Mouse (Mus musculus) limb, embryonic 14.5 days (tissue): ENCODE results near the gene Adcy2. TPM values are rescaled to one million over a fixed set of nuclear protein-coding genes. Genes with fewer than 3 reads are reported as not detected.

Experiments used
- ATAC-seq: fragments of 200-750 bp; cut with Nextera tagmentation; 2 replicates; pipeline ENCODE4 v1.8.0; 2017; ENCODE audit warnings: low read depth, moderate number of reproducible peaks, moderate TSS enrichment; ENCODE audit not compliant: low FRiP score
- DNase-seq: peaks from one replicate; pipeline ENCODE4 v3.0.0-alpha.2; 2015; ENCODE audit warnings: low spot score
- H3K27ac ChIP-seq: fragments of 300-500 bp; sonication (generic); replicated peaks from 2 replicates; pipeline ENCODE4 v1.5.1; 2014; ENCODE audit warnings: low read depth, mild to moderate bottlenecking, low read length, moderate library complexity, mixed read lengths
- H3K27me3 ChIP-seq: fragments of 300-500 bp; sonication (generic); 2 replicates; pipeline ENCODE4 v1.6.1; 2014; ENCODE audit warnings: low read length, mixed read lengths; ENCODE audit not compliant: control insufficient read depth, insufficient read depth
- H3K36me3 ChIP-seq: fragments of 300-500 bp; sonication (generic); 2 replicates; pipeline ENCODE4 v1.6.1; 2014; ENCODE audit warnings: mild to moderate bottlenecking, low read length, moderate library complexity, mixed read lengths; ENCODE audit not compliant: control insufficient read depth, insufficient read depth
- H3K4me1 ChIP-seq: fragments of 300-500 bp; sonication (generic); 2 replicates; pipeline ENCODE4 v1.6.1; 2014; ENCODE audit warnings: antibody characterized with exemption, low read length, mixed read lengths; ENCODE audit not compliant: control insufficient read depth, insufficient read depth
- H3K4me2 ChIP-seq: fragments of 300-500 bp; sonication (generic); replicated peaks from 2 replicates; pipeline ENCODE4 v1.6.1; 2014; ENCODE audit warnings: low read depth, mild to moderate bottlenecking, low read length, moderate library complexity; ENCODE audit not compliant: severe bottlenecking
- H3K4me3 ChIP-seq: fragments of 300-500 bp; sonication (generic); replicated peaks from 2 replicates; pipeline ENCODE4 v1.5.1; 2014; ENCODE audit warnings: low read length
- H3K9ac ChIP-seq: fragments of 300-500 bp; sonication (generic); 2 replicates; pipeline ENCODE4 v1.6.1; 2014; ENCODE audit warnings: mild to moderate bottlenecking, low read depth, low read length, moderate library complexity; ENCODE audit not compliant: severe bottlenecking
- H3K9me3 ChIP-seq: fragments of 300-500 bp; sonication (generic); 2 replicates; pipeline ENCODE4 v1.6.1; 2016; ENCODE audit warnings: low read length; ENCODE audit not compliant: control insufficient read depth
- POLR2A ChIP-seq: fragments of 200-500 bp; IDR thresholded peaks from 2 replicates; pipeline ENCODE4 v1.8.0; 2012; ENCODE audit warnings: inconsistent platforms, mild to moderate bottlenecking, moderate library complexity, borderline replicate concordance; ENCODE audit not compliant: insufficient read depth, insufficient read length; ENCODE audit errors: extremely low read depth
- WGBS: fragments of 180-500 bp; shearing (Covaris S2); extraction: QIAGEN DNeasy Blood & Tissue Kit; methylation state at CpG from one replicate; pipeline ENCODE4 v1.1.7; 2014; 5-methylcytosine and 5-hydroxymethylcytosine counted together
- polyA plus RNA-seq, 2 experiments: library from polyadenylated mRNA; depleted of rRNA in 1 of 2; stranded (reverse) in 1 of 2; unstranded in 1 of 2; fragments of >200 nt; fragmentation: Nextera tagmentation in 1 of 2; extraction: Ambion mirVana in 1 of 2; gene quantifications; 2 replicates each; pipeline versions ENCODE4 v1.2.1 to v1.2.3; 2012 to 2014

The Adcy2 gene
- polyA plus RNA-seq, 2 experiments = 12.8 to 16.0 TPM

- no peaks in the 10 kb centered on the region for H3K4me1 ChIP-seq
- H3K27me3 ChIP-seq = no peaks in the 10 kb centered on the region
- H3K9ac ChIP-seq = no peak overlapping the region
- no peak for TF ChIP-seq POLR2A
- ATAC-seq (no peak), DNase-seq (no peak)
- no peaks in the 10 kb centered on the region for H3K36me3 ChIP-seq
- H3K9me3 ChIP-seq = no peaks in the 10 kb centered on the region
- 86% methylated on average over 6 of the region's 6 CpGs for WGBS
- no peak overlapping the region for H3K27ac ChIP-seq
- no peak overlapping the region for H3K4me3 ChIP-seq
- H3K4me2 ChIP-seq = no peak overlapping the region
Measured at GRCm38 (mm10) chr13:68778011-68778672, 221.2 kb downstream of the Adcy2 start.

GRCm38 (mm10) chr13:68773599-68774211 lies 225.6 kb downstream of the Adcy2 start:
- ATAC-seq (no peak), DNase-seq (no peak)
- H3K4me1 ChIP-seq = no peaks in the 10 kb centered on the region
- H3K27me3 ChIP-seq = no peaks in the 10 kb centered on the region
- H3K9ac ChIP-seq = no peak overlapping the region
- H3K4me2 ChIP-seq = no peak overlapping the region
- H3K27ac ChIP-seq = no peak overlapping the region
- H3K4me3 ChIP-seq = no peak overlapping the region
- no peaks in the 10 kb centered on the region for H3K36me3 ChIP-seq
- TF ChIP-seq POLR2A = no peak
- no peaks in the 10 kb centered on the region for H3K9me3 ChIP-seq
- WGBS = 74% methylated on average over 2 of the region's 2 CpGs

GRCm38 (mm10) chr13:68768588-68768987 lies 230.8 kb downstream of the Adcy2 start:
- H3K4me1 ChIP-seq = no peaks in the 10 kb centered on the region
- no peak overlapping the region for H3K9ac ChIP-seq
- DNase-seq = no peak
- no peaks in the 10 kb centered on the region for H3K36me3 ChIP-seq
- ATAC-seq = no peak
- no peak overlapping the region for H3K4me2 ChIP-seq
- no peak overlapping the region for H3K4me3 ChIP-seq
- no peaks in the 10 kb centered on the region for H3K27me3 ChIP-seq
- no peak for TF ChIP-seq POLR2A
- WGBS = 92% methylated on average over 3 of the region's 3 CpGs
- H3K9me3 ChIP-seq = no peaks in the 10 kb centered on the region
- no peak overlapping the region for H3K27ac ChIP-seq

- DNase-seq = no peak
Measured at GRCm38 (mm10) chr13:68765896-68766578, 233.3 kb downstream of the Adcy2 start.

GRCm38 (mm10) chr13:68764614-68765013 lies 234.7 kb downstream of the Adcy2 start:
- Histone ChIP-seq H3K9ac (no peak overlapping the region), H3K4me2 (no peak overlapping the region), H3K36me3 (no peaks in the 10 kb centered on the region), H3K27me3 (no peaks in the 10 kb centered on the region), H3K4me3 (no peak overlapping the region), H3K4me1 (no peaks in the 10 kb centered on the region), H3K9me3 (no peaks in the 10 kb centered on the region), H3K27ac (no peak overlapping the region)
- ATAC-seq (no peak), DNase-seq (no peak)
- 91% methylated on average over 3 of the region's 3 CpGs for WGBS
- TF ChIP-seq POLR2A = no peak

More at GRCm38 (mm10) chr13:68765896-68766578, 233.3 kb downstream of the Adcy2 start:
- H3K9me3 ChIP-seq = no peaks in the 10 kb centered on the region
- H3K4me2 ChIP-seq = no peak overlapping the region
- 66% methylated on average over 8 of the region's 8 CpGs for WGBS
- no peaks in the 10 kb centered on the region for H3K27me3 ChIP-seq
- no peaks in the 10 kb centered on the region for H3K4me1 ChIP-seq
- no peak overlapping the region for H3K9ac ChIP-seq
- TF ChIP-seq POLR2A = no peak
- H3K4me3 ChIP-seq = no peak overlapping the region
- ATAC-seq = no peak
- no peaks in the 10 kb centered on the region for H3K36me3 ChIP-seq
- H3K27ac ChIP-seq = no peak overlapping the region
